Mouse (Mus musculus): ENCODE results near the gene Bola2. TPM values are rescaled to one million over a fixed set of nuclear protein-coding genes. Genes with fewer than 3 reads are reported as not detected.

Bola2 gene
- polyA plus RNA-seq, 1 experiment from 2014 or later = 145 TPM

GRCm38 (mm10) chr7:126741964-126742482 is 46.8 kb downstream of the Bola2 start:
- Histone ChIP-seq H3K27ac (no peak overlapping the region), H3K4me2 (ENCODE audit: low read length) (no peak overlapping the region), H3K4me3 (replicated peaks; ENCODE audit: low read depth, low read length) (no peak overlapping the region), H3K4me1 (replicated peaks; ENCODE audit: insufficient read depth, low read length) (no peaks in the 10 kb centered on the region), H3K36me3 (ENCODE audit: insufficient read depth, low read length) (no peaks in the 10 kb centered on the region), H3K27me3 (ENCODE audit: insufficient read depth, low read length) (no peaks in the 10 kb centered on the region), H3K9me3 (replicated peaks; ENCODE audit: low read length) (no peaks in the 10 kb centered on the region), H3K9ac (ENCODE audit: low read depth, low read length) (no peak overlapping the region)
- DNase-seq (ENCODE audit: low spot score) (no peak), ATAC-seq (replicated peaks; ENCODE audit: low FRiP score, low read depth) (no peak)
- WGBS = 86% methylated on average over 13 of the region's 13 CpGs
- TF ChIP-seq CTCF (IDR thresholded peaks at IDR 0.05; ENCODE audit: low read depth) = no peak

DNA sequence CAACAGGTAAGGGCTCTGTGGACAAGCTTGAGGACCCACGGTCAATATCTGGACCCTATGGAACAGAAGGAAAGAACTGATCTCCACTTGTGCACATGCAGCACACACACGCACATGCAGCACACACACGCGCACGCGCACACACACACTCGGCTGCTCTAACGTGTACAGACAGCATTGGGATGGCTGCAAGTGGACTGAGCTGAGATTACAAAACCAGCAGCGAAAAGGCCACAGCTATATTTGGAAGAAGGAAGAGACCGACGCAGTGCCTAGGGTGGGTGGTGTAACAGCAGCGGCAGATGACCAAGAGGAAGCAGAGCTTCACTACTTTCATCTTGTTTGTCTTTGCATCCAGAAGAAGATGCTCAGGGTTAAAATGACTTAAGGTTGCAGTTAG is 50.9 kb downstream of the Bola2 start:
- 86% methylated on average over 12 of the region's 12 CpGs for WGBS
- TF ChIP-seq CTCF (IDR thresholded peaks at IDR 0.05; ENCODE audit: low read depth) = no peak
- no peaks in the 10 kb centered on the region for H3K9me3 ChIP-seq (replicated peaks; ENCODE audit: low read length)
- no peak overlapping the region for H3K9ac ChIP-seq (ENCODE audit: low read depth, low read length)
- no peak overlapping the region for H3K27ac ChIP-seq
- H3K36me3 ChIP-seq (ENCODE audit: insufficient read depth, low read length) = no peaks in the 10 kb centered on the region
- H3K27me3 ChIP-seq (ENCODE audit: insufficient read depth, low read length) = no peaks in the 10 kb centered on the region
- DNase-seq (ENCODE audit: low spot score) (no peak), ATAC-seq (replicated peaks; ENCODE audit: low FRiP score, low read depth) (no peak)
- no peaks in the 10 kb centered on the region for H3K4me1 ChIP-seq (replicated peaks; ENCODE audit: insufficient read depth, low read length)
- no peak overlapping the region for H3K4me2 ChIP-seq (ENCODE audit: low read length)
- H3K4me3 ChIP-seq (replicated peaks; ENCODE audit: low read depth, low read length) = no peak overlapping the region

- DNase-seq (ENCODE audit: low spot score) (no peak), ATAC-seq (replicated peaks; ENCODE audit: low FRiP score, low read depth) (no peak)
- no peak overlapping the region for H3K9ac ChIP-seq (ENCODE audit: low read depth, low read length)
- H3K36me3 ChIP-seq (ENCODE audit: insufficient read depth, low read length) = no peaks in the 10 kb centered on the region
- no peaks in the 10 kb centered on the region for H3K4me1 ChIP-seq (replicated peaks; ENCODE audit: insufficient read depth, low read length)
- no peak for TF ChIP-seq CTCF (IDR thresholded peaks at IDR 0.05; ENCODE audit: low read depth)
- no peak overlapping the region for H3K4me2 ChIP-seq (ENCODE audit: low read length)
- no peak overlapping the region for H3K4me3 ChIP-seq (replicated peaks; ENCODE audit: low read depth, low read length)
- H3K27ac ChIP-seq = no peak overlapping the region
- H3K27me3 ChIP-seq (ENCODE audit: insufficient read depth, low read length) = no peaks in the 10 kb centered on the region
- H3K9me3 ChIP-seq (replicated peaks; ENCODE audit: low read length) = no peaks in the 10 kb centered on the region
- WGBS = 27% methylated on average over 6 of the region's 6 CpGs
Measured at GRCm38 (mm10) chr7:126746798-126747197, 51.6 kb downstream of the Bola2 start.

DNA sequence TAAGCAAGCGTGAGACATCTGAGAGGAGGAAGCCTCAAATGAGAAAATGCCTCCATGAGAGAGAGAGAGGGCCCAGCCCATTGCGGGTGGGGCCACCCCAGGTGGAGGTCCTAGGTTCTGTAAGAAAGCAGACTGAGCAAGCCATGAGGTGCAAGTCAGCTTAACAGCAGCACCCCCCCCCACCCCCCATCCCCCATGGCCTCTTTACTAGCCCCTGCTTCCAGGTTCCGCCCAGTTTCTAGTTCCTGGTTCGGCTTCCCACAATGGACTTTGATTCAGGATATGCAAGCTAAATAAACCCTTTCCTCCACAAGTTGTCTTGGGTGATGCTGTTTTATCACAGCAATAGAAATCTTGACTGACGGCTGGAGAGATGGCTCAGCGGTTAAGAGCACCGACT is 53.6 kb downstream of the Bola2 start:
- no peaks in the 10 kb centered on the region for H3K9me3 ChIP-seq (replicated peaks; ENCODE audit: low read length)
- H3K4me1 ChIP-seq (replicated peaks; ENCODE audit: insufficient read depth, low read length) = no peaks in the 10 kb centered on the region
- DNase-seq (ENCODE audit: low spot score) = no peak
- H3K36me3 ChIP-seq (ENCODE audit: insufficient read depth, low read length) = no peaks in the 10 kb centered on the region
- WGBS = 76% methylated on average over 7 of the region's 7 CpGs
- TF ChIP-seq CTCF (IDR thresholded peaks at IDR 0.05; ENCODE audit: low read depth) = no peak
- no peak overlapping the region for H3K9ac ChIP-seq (ENCODE audit: low read depth, low read length)
- no peak for ATAC-seq (replicated peaks; ENCODE audit: low FRiP score, low read depth)
- H3K4me3 ChIP-seq (replicated peaks; ENCODE audit: low read depth, low read length) = no peak overlapping the region
- no peak overlapping the region for H3K27ac ChIP-seq
- H3K27me3 ChIP-seq (ENCODE audit: insufficient read depth, low read length) = no peaks in the 10 kb centered on the region
- no peak overlapping the region for H3K4me2 ChIP-seq (ENCODE audit: low read length)

Other genes starting within 250 kb of the Bola2 start
- 0.45 and 0.71 TPM in 2 replicates for gene Atp2a1, start 232.3 kb upstream of the Bola2 start, polyA plus RNA-seq (2015; fragmentation: Nextera tagmentation; extraction: Ambion mirVana)
- gene Sh2b1, start 220.0 kb upstream of the Bola2 start, polyA plus RNA-seq (2015; fragmentation: Nextera tagmentation; extraction: Ambion mirVana) = 44.1 and 44.8 TPM in 2 replicates
- gene Tufm, start 208.0 kb upstream of the Bola2 start, polyA plus RNA-seq (2015; fragmentation: Nextera tagmentation; extraction: Ambion mirVana) = 117 and 134 TPM in 2 replicates
- 30.2 and 30.3 TPM in 2 replicates for gene Atxn2l, start 192.0 kb upstream of the Bola2 start, polyA plus RNA-seq (2015; fragmentation: Nextera tagmentation; extraction: Ambion mirVana)
- gene Eif3c, start 129.0 kb upstream of the Bola2 start, polyA plus RNA-seq (2015; fragmentation: Nextera tagmentation; extraction: Ambion mirVana) = 213 and 217 TPM in 2 replicates
- gene Apobr, start 110.5 kb upstream of the Bola2 start, polyA plus RNA-seq (2015; fragmentation: Nextera tagmentation; extraction: Ambion mirVana) = 1.2 and 1.3 TPM in 2 replicates
- 34.4 and 36.9 TPM in 2 replicates for gene Cln3, start 109.6 kb upstream of the Bola2 start, polyA plus RNA-seq (2015; fragmentation: Nextera tagmentation; extraction: Ambion mirVana)
- gene Il27, start 100.5 kb upstream of the Bola2 start, polyA plus RNA-seq (2015; fragmentation: Nextera tagmentation; extraction: Ambion mirVana) = not detected in 2 replicates
- gene Nupr1, start 64.5 kb upstream of the Bola2 start, polyA plus RNA-seq (2015; fragmentation: Nextera tagmentation; extraction: Ambion mirVana) = 24.5 and 24.8 TPM in 2 replicates
- 37.8 and 38.6 TPM in 2 replicates for gene Sgf29, start 46.1 kb upstream of the Bola2 start, polyA plus RNA-seq (2015; fragmentation: Nextera tagmentation; extraction: Ambion mirVana)
- 13.4 and 17.3 TPM in 2 replicates for gene Sult1a1, start 19.0 kb upstream of the Bola2 start, polyA plus RNA-seq (2015; fragmentation: Nextera tagmentation; extraction: Ambion mirVana)
- gene Slx1b, start 383 bp downstream of the Bola2 start, polyA plus RNA-seq (2015; fragmentation: Nextera tagmentation; extraction: Ambion mirVana) = 7.1 and 9.0 TPM in 2 replicates
- 13.1 and 14.6 TPM in 2 replicates for gene Coro1a, start 12.4 kb downstream of the Bola2 start, polyA plus RNA-seq (2015; fragmentation: Nextera tagmentation; extraction: Ambion mirVana)
- gene Mapk3, start 64.2 kb downstream of the Bola2 start, polyA plus RNA-seq (2015; fragmentation: Nextera tagmentation; extraction: Ambion mirVana) = 63.0 and 66.1 TPM in 2 replicates
- gene Gdpd3, start 70.9 kb downstream of the Bola2 start, polyA plus RNA-seq (2015; fragmentation: Nextera tagmentation; extraction: Ambion mirVana) = 3.7 and 6.4 TPM in 2 replicates
- 158 and 188 TPM in 2 replicates for gene Ypel3, start 81.6 kb downstream of the Bola2 start, polyA plus RNA-seq (2015; fragmentation: Nextera tagmentation; extraction: Ambion mirVana)
- gene Tbx6, start 86.1 kb downstream of the Bola2 start, polyA plus RNA-seq (2015; fragmentation: Nextera tagmentation; extraction: Ambion mirVana) = 0.21 and 0.26 TPM in 2 replicates
- gene Ppp4c, start 97.1 kb downstream of the Bola2 start, polyA plus RNA-seq (2015; fragmentation: Nextera tagmentation; extraction: Ambion mirVana) = 189 and 192 TPM in 2 replicates
- gene Fam57b, start 102.3 kb downstream of the Bola2 start, polyA plus RNA-seq (2015; fragmentation: Nextera tagmentation; extraction: Ambion mirVana) = 0.11 and 0.14 TPM in 2 replicates
- 0.37 TPM in 1 of 2 replicates, not detected in the other for gene 4930451I11Rik, start 136.2 kb downstream of the Bola2 start, polyA plus RNA-seq (2015; fragmentation: Nextera tagmentation; extraction: Ambion mirVana)
- 7.6 and 7.7 TPM in 2 replicates for gene Doc2a, start 152.0 kb downstream of the Bola2 start, polyA plus RNA-seq (2015; fragmentation: Nextera tagmentation; extraction: Ambion mirVana)
- gene Hirip3, start 166.6 kb downstream of the Bola2 start, polyA plus RNA-seq (2015; fragmentation: Nextera tagmentation; extraction: Ambion mirVana) = 16.3 and 20.5 TPM in 2 replicates
- 67.1 and 68.7 TPM in 2 replicates for gene Ino80e, start 167.0 kb downstream of the Bola2 start, polyA plus RNA-seq (2015; fragmentation: Nextera tagmentation; extraction: Ambion mirVana)
- gene Taok2, start 189.3 kb downstream of the Bola2 start, polyA plus RNA-seq (2015; fragmentation: Nextera tagmentation; extraction: Ambion mirVana) = 26.2 and 30.0 TPM in 2 replicates
- 48.6 and 51.9 TPM in 2 replicates for gene Tmem219, start 227.5 kb downstream of the Bola2 start, polyA plus RNA-seq (2015; fragmentation: Nextera tagmentation; extraction: Ambion mirVana)
- 15.7 and 17.3 TPM in 2 replicates for gene Kctd13, start 233.5 kb downstream of the Bola2 start, polyA plus RNA-seq (2015; fragmentation: Nextera tagmentation; extraction: Ambion mirVana)

Data from kidney, postnatal 0 days (tissue).